Mouse (Mus musculus): ENCODE measurements around the gene Gm44579. TPM values are rescaled to one million over a fixed set of nuclear protein-coding genes. Genes with fewer than 3 reads are reported as not detected.

The Gm44579 gene
- polyA plus RNA-seq, 2 experiments: not detected

DNA sequence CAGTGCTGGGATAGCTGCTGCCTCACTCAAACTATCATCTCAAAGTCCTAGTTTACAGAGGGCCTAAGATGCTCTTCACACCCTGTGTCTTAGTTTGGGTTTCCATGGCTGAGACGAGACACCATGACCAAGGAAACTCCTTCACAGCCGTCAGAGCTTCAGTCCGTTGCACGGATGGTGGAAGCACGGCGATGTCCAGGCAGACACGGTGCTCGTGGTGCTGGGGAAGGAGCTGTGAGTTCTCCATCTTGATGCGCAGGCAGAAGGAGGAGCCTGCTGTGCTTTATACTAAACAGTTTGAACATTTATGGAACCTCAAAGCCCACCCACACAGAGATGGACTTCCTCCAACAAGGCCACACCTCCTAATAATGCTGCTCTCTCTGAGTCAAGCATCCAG, 83.9 kb downstream of the Gm44579 start:
- no peak for ATAC-seq (ENCODE audit: low FRiP score, low read depth)
- no peak overlapping the region for H3K4me2 ChIP-seq (replicated peaks; ENCODE audit: low read depth, low read length, severe bottlenecking)
- H3K36me3 ChIP-seq (ENCODE audit: control insufficient read depth, insufficient read depth, low read length): peaks cover 90% of the 10 kb centered on the region
- 94% methylated on average over 9 of the region's 9 CpGs for WGBS
- H3K9ac ChIP-seq (ENCODE audit: low read depth, low read length, severe bottlenecking): no peak overlapping the region
- no peak overlapping the region for H3K27ac ChIP-seq (replicated peaks; ENCODE audit: low read depth, low read length)
- no peaks in the 10 kb centered on the region for H3K27me3 ChIP-seq (ENCODE audit: control insufficient read depth, insufficient read depth, low read length)
- no peaks in the 10 kb centered on the region for H3K4me1 ChIP-seq (ENCODE audit: control insufficient read depth, insufficient read depth, low read length)
- DNase-seq (ENCODE audit: low spot score): no peak
- H3K9me3 ChIP-seq (ENCODE audit: control insufficient read depth, low read length): no peaks in the 10 kb centered on the region
- no peak overlapping the region for H3K4me3 ChIP-seq (replicated peaks; ENCODE audit: low read length)
- TF ChIP-seq POLR2A (IDR thresholded peaks at IDR 0.05; ENCODE audit: borderline replicate concordance, extremely low read depth, insufficient read depth, insufficient read length): no peak

Other genes starting within 250 kb of the Gm44579 start
- 1,642 and 1,975 TPM in 2 replicates for gene Col2a1, start 216.3 kb downstream of the Gm44579 start, polyA plus RNA-seq (2012; rRNA removed)
- 754 and 761 TPM in 2 replicates for gene Col2a1, start 216.3 kb downstream of the Gm44579 start, polyA plus RNA-seq (2014; fragmentation: Nextera tagmentation; extraction: Ambion mirVana)
- gene Pfkm, start 128.4 kb downstream of the Gm44579 start, polyA plus RNA-seq (2012; rRNA removed): 75.8 and 78.9 TPM in 2 replicates
- gene Pfkm, start 128.4 kb downstream of the Gm44579 start, polyA plus RNA-seq (2014; fragmentation: Nextera tagmentation; extraction: Ambion mirVana): 49.8 and 50.0 TPM in 2 replicates
- 30.5 and 33.5 TPM in 2 replicates for gene Senp1, start 127.2 kb downstream of the Gm44579 start, polyA plus RNA-seq (2012; rRNA removed)
- 32.5 and 34.4 TPM in 2 replicates for gene Senp1, start 127.2 kb downstream of the Gm44579 start, polyA plus RNA-seq (2014; fragmentation: Nextera tagmentation; extraction: Ambion mirVana)
- gene Asb8, start 55.4 kb downstream of the Gm44579 start, polyA plus RNA-seq (2012; rRNA removed): 42.4 and 49.3 TPM in 2 replicates
- 55.7 and 57.3 TPM in 2 replicates for gene Asb8, start 55.4 kb downstream of the Gm44579 start, polyA plus RNA-seq (2014; fragmentation: Nextera tagmentation; extraction: Ambion mirVana)
- gene Ccdc184, start 53.8 kb downstream of the Gm44579 start, polyA plus RNA-seq (2012; rRNA removed): 0.23 and 0.33 TPM in 2 replicates
- 0.10 and 0.37 TPM in 2 replicates for gene Ccdc184, start 53.8 kb downstream of the Gm44579 start, polyA plus RNA-seq (2014; fragmentation: Nextera tagmentation; extraction: Ambion mirVana)
- gene Olfr288, start 25.4 kb downstream of the Gm44579 start, polyA plus RNA-seq (2012; rRNA removed): not detected in 2 replicates
- gene Olfr288, start 25.4 kb downstream of the Gm44579 start, polyA plus RNA-seq (2014; fragmentation: Nextera tagmentation; extraction: Ambion mirVana): not detected in 2 replicates
- not detected in 2 replicates for gene Olfr287, start 79 bp upstream of the Gm44579 start, polyA plus RNA-seq (2012; rRNA removed)
- gene Olfr287, start 79 bp upstream of the Gm44579 start, polyA plus RNA-seq (2014; fragmentation: Nextera tagmentation; extraction: Ambion mirVana): not detected in 2 replicates
- gene Olfr286, start 13.5 kb upstream of the Gm44579 start, polyA plus RNA-seq (2012; rRNA removed): not detected in 2 replicates
- gene Olfr286, start 13.5 kb upstream of the Gm44579 start, polyA plus RNA-seq (2014; fragmentation: Nextera tagmentation; extraction: Ambion mirVana): not detected in 2 replicates
- not detected in 2 replicates for gene H1fnt, start 36.3 kb upstream of the Gm44579 start, polyA plus RNA-seq (2012; rRNA removed)
- gene H1fnt, start 36.3 kb upstream of the Gm44579 start, polyA plus RNA-seq (2014; fragmentation: Nextera tagmentation; extraction: Ambion mirVana): not detected in 2 replicates
- 1.3 and 1.5 TPM in 2 replicates for gene Zfp641, start 75.2 kb upstream of the Gm44579 start, polyA plus RNA-seq (2012; rRNA removed)
- 0.32 and 0.79 TPM in 2 replicates for gene Zfp641, start 75.2 kb upstream of the Gm44579 start, polyA plus RNA-seq (2014; fragmentation: Nextera tagmentation; extraction: Ambion mirVana)
- not detected in 2 replicates for gene Olfr285, start 96.4 kb upstream of the Gm44579 start, polyA plus RNA-seq (2012; rRNA removed)
- gene Olfr285, start 96.4 kb upstream of the Gm44579 start, polyA plus RNA-seq (2014; fragmentation: Nextera tagmentation; extraction: Ambion mirVana): not detected in 2 replicates
- gene Olfr284, start 120.0 kb upstream of the Gm44579 start, polyA plus RNA-seq (2012; rRNA removed): 0.10 TPM in 1 of 2 replicates, not detected in the other
- not detected in 2 replicates for gene Olfr284, start 120.0 kb upstream of the Gm44579 start, polyA plus RNA-seq (2014; fragmentation: Nextera tagmentation; extraction: Ambion mirVana)
- gene Olfr283, start 160.0 kb upstream of the Gm44579 start, polyA plus RNA-seq (2012; rRNA removed): 0.10 TPM in 1 of 2 replicates, not detected in the other
- not detected in 2 replicates for gene Olfr283, start 160.0 kb upstream of the Gm44579 start, polyA plus RNA-seq (2014; fragmentation: Nextera tagmentation; extraction: Ambion mirVana)
- not detected in 2 replicates for gene Olfr282, start 210.2 kb upstream of the Gm44579 start, polyA plus RNA-seq (2012; rRNA removed)
- gene Olfr282, start 210.2 kb upstream of the Gm44579 start, polyA plus RNA-seq (2014; fragmentation: Nextera tagmentation; extraction: Ambion mirVana): not detected in 2 replicates
- gene Olfr281, start 231.6 kb upstream of the Gm44579 start, polyA plus RNA-seq (2012; rRNA removed): not detected in 2 replicates
- gene Olfr281, start 231.6 kb upstream of the Gm44579 start, polyA plus RNA-seq (2014; fragmentation: Nextera tagmentation; extraction: Ambion mirVana): not detected in 2 replicates
- gene OR5BS1P, start 248.9 kb upstream of the Gm44579 start, polyA plus RNA-seq (2012; rRNA removed): not detected in 2 replicates
- not detected in 2 replicates for gene OR5BS1P, start 248.9 kb upstream of the Gm44579 start, polyA plus RNA-seq (2014; fragmentation: Nextera tagmentation; extraction: Ambion mirVana)